Mouse (Mus musculus): Measurements from ENCODE around the gene Trim9.

DNA sequence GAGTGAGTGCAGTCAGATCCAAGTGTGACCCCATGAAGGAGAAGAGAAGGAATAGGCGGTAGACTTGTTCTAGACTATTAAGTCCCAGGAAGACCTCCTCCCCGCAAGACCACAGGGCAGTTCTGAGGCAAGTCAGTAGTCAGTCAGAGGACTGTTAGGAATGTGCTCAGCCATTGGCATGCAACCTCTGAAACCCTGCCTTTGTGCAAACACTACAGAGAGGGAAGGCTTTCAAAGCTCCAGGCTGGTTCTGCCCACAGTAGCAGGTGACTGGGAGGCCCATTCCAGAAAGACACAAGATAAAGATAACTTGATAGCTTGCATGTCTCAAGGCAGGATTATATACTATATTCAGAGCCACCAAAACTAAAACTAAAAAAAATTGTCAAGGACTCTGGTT, 116.1 kb downstream of the Trim9 start, which contains the start of gene Pygl:
- TF ChIP-seq POLR2A (IDR thresholded peaks at IDR 0.05; ENCODE audit: insufficient read depth, low read length) (no peak), CTCF (IDR thresholded peaks at IDR 0.05; ENCODE audit: low read depth, low read length) (no peak)
